Mouse (Mus musculus) liver, postnatal 0 days (tissue): Measurements from ENCODE around the gene Ifna15. TPM values are rescaled to one million over a fixed set of nuclear protein-coding genes. Genes with fewer than 3 reads are reported as not detected.
"Not testable (repeated sequence)": the region's sequence is repeated elsewhere in the genome, so short reads cannot be mapped to it uniquely, and the experiment has no call there.

Source experiments
- ATAC-seq: fragments of 200-750 bp; cut with Nextera tagmentation; 2 replicates; pipeline ENCODE4 v1.8.0; 2017; ENCODE audit warnings: mild to moderate bottlenecking, moderate library complexity
- DNase-seq: peaks from one replicate; pipeline ENCODE4 v3.0.0-alpha.2; 2016
- H3K27ac ChIP-seq: fragments of 300-500 bp; sonication (generic); 2 replicates; pipeline ENCODE4 v1.5.1; 2014; ENCODE audit warnings: antibody characterized with exemption, moderate library complexity, mild to moderate bottlenecking, low read depth
- H3K27me3 ChIP-seq: fragments of 300-500 bp; sonication (generic); 2 replicates; pipeline ENCODE4 v1.6.1; 2014; ENCODE audit warnings: low read length, control low read depth, mixed read lengths; ENCODE audit not compliant: insufficient read depth
- H3K36me3 ChIP-seq: fragments of 300-500 bp; sonication (generic); replicated peaks from 2 replicates; pipeline ENCODE4 v1.6.1; 2014; ENCODE audit warnings: mild to moderate bottlenecking, control low read depth, low read length, moderate library complexity, mixed read lengths; ENCODE audit not compliant: insufficient read depth
- H3K4me1 ChIP-seq: fragments of 300-500 bp; sonication (generic); 2 replicates; pipeline ENCODE4 v1.6.1; 2014; ENCODE audit warnings: antibody characterized with exemption, mild to moderate bottlenecking, control low read depth; ENCODE audit not compliant: insufficient read depth
- H3K4me2 ChIP-seq: fragments of 300-500 bp; sonication (generic); 2 replicates; pipeline ENCODE4 v1.6.1; 2014; ENCODE audit warnings: low read depth, mild to moderate bottlenecking, low read length, moderate library complexity, mixed read lengths
- H3K4me3 ChIP-seq: fragments of 300-500 bp; sonication (generic); 2 replicates; pipeline ENCODE4 v1.5.1; 2014; ENCODE audit warnings: low read depth, low read length
- H3K9ac ChIP-seq: fragments of 300-500 bp; sonication (generic); replicated peaks from 2 replicates; pipeline ENCODE4 v1.6.1; 2014; ENCODE audit warnings: mild to moderate bottlenecking, moderate library complexity
- H3K9me3 ChIP-seq: fragments of 300-500 bp; sonication (generic); 2 replicates; pipeline ENCODE4 v1.6.1; 2016; ENCODE audit warnings: mild to moderate bottlenecking, control low read depth, low read length, mixed read lengths
- CTCF ChIP-seq: sonication (generic); IDR thresholded peaks from 2 replicates; pipeline ENCODE4 v1.5.1; 2016; ENCODE audit warnings: antibody characterized with exemption, low read depth
- EP300 ChIP-seq: IDR thresholded peaks from 2 replicates; pipeline ENCODE4 v1.6.1; 2016; ENCODE audit warnings: antibody characterized with exemption, low read depth, mild to moderate bottlenecking
- WGBS: fragments of 180-500 bp; shearing (Covaris S2); extraction: QIAGEN DNeasy Blood & Tissue Kit; methylation state at CpG from one replicate; pipeline ENCODE4 v1.1.7; 2014; ENCODE audit not compliant: insufficient replicate concordance; 5-methylcytosine and 5-hydroxymethylcytosine counted together
- polyA plus RNA-seq: library from polyadenylated mRNA; unstranded; fragments of >200 nt; fragmentation: Nextera tagmentation; extraction: Ambion mirVana; gene quantifications from 2 replicates; pipeline ENCODE4 v1.2.1, GENCODE M21; 2015

Ifna15 gene
- polyA plus RNA-seq = not detected in 2 replicates

DNA sequence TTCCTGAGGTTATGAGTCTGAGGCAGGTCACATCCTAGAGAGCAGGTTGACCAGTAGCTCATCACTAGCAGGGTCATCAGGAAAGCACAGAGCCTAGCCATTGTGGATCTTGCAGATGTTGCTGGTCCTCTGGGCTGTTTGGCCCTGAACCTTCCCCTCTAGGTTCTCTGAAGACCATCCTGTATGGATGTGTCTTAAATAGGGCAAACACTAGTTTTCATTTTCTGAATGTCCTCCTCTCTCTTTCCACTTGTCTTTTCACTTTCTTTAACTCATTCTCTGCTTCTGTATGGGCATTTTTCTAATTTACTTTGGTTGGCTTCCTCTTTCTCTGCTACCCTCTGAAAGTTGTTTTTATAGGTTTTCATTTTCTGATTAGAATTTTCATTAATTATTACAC, at the start of gene Ifna15:
Gene Ifna15, minus strand, starts transcription at position 101 of the 400 bp plus-strand sequence.
- not testable (repeated sequence) for H3K27ac ChIP-seq, ATAC-seq, H3K9ac ChIP-seq, DNase-seq, H3K4me3 ChIP-seq, H3K9me3 ChIP-seq, H3K4me2 ChIP-seq, H3K36me3 ChIP-seq, H3K27me3 ChIP-seq, H3K4me1 ChIP-seq

DNA sequence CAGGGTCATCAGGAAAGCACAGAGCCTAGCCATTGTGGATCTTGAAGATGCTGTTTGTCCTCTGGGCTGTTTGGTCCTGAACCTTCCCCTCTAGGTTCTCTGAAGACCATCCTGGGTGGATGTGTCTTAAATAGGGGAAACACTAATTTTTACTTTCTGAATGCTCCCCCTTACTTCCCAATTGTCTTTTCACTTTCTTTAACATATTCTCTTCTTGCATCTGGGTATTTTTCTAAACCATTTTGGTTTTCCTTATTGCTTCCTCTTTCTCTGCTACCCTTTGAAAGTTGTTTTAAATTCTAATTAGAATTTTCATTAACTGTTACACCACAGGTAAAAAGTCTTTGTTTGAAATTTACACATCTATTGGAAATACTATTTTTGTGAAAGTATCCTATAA, 45.2 kb upstream of the Ifna15 start, which contains the start of gene Ifna12:
Gene Ifna12, minus strand, starts transcription at position 101 of the 400 bp plus-strand sequence.
- TF ChIP-seq CTCF (no peak), EP300 (no peak)
- Histone ChIP-seq H3K27ac (no peak within 1 kb of the TSS), H3K4me2 (no peak within 1 kb of the TSS), H3K36me3 (no peaks in the 10 kb centered on the region), H3K27me3 (no peaks in the 10 kb centered on the region), H3K9ac (no peak within 1 kb of the TSS), H3K4me3 (no peak within 1 kb of the TSS), H3K9me3 (no peaks in the 10 kb centered on the region), H3K4me1 (no peaks in the 10 kb centered on the region)
- DNase-seq = no peak
- no peak for ATAC-seq

DNA sequence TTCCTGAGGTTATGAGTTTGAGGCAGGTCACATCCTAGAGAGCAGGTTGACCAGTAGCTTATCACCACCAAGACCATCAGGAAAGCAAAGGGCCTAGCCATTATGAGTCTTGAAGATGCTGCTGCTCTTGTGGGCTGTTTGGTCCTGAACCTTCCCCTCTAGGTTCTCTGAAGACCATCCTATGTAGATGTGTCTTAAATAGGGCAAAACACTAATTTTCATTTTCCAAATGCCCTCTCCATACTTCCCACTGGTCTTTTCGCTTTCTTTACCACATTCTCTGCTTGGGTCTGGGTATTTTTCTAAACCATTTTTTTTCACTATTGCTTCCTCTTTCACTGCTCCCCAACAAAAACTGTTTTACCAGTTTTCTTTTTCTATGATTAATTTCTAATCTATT, 34.2 kb upstream of the Ifna15 start, which contains the start of gene Ifna9:
Gene Ifna9, minus strand, starts transcription at position 101 of the 400 bp plus-strand sequence.
- no peaks in the 10 kb centered on the region for H3K36me3 ChIP-seq
- WGBS = 68% methylated on average over 1 of the region's 1 CpGs
- no peak within 1 kb of the TSS for H3K9ac ChIP-seq
- DNase-seq (no peak), ATAC-seq (no peak)
- no peaks in the 10 kb centered on the region for H3K27me3 ChIP-seq
- H3K9me3 ChIP-seq = no peaks in the 10 kb centered on the region
- H3K4me3 ChIP-seq = no peak within 1 kb of the TSS
- no peak within 1 kb of the TSS for H3K4me2 ChIP-seq
- no peak within 1 kb of the TSS for H3K27ac ChIP-seq
- H3K4me1 ChIP-seq = no peaks in the 10 kb centered on the region
- TF ChIP-seq EP300 = no peak
- no peak for TF ChIP-seq CTCF

DNA sequence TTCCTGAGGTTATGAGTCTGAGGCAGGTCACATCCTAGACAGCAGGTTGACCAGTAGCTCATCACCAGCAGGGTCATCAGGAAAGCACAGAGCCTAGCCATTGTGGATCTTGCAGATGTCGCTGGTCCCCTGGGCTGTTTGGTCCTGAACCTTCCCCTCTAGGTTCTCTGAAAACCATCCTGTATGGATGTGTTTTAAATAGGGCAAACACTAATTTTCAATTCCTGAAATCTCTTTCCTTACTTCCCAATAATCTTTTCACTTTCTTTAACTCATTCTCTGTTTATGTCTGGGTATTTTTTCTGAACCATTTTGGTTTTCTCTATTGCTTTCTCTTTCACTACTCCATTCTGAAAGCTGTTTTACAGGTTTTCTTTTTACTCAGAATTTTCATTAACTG, 13.7 kb upstream of the Ifna15 start, which contains the start of gene Ifna14:
Gene Ifna14, minus strand, starts transcription at position 101 of the 400 bp plus-strand sequence.
- Histone ChIP-seq H3K4me2 (no peak within 1 kb of the TSS), H3K36me3 (no peaks in the 10 kb centered on the region), H3K27ac (no peak within 1 kb of the TSS), H3K9me3 (no peaks in the 10 kb centered on the region), H3K4me1 (no peaks in the 10 kb centered on the region), H3K9ac (no peak within 1 kb of the TSS), H3K27me3 (no peaks in the 10 kb centered on the region), H3K4me3 (no peak within 1 kb of the TSS)
- 86% methylated on average over 1 of the region's 1 CpGs for WGBS
- ATAC-seq = no peak
- no peak for DNase-seq
- TF ChIP-seq EP300 (no peak), CTCF (no peak)

DNA sequence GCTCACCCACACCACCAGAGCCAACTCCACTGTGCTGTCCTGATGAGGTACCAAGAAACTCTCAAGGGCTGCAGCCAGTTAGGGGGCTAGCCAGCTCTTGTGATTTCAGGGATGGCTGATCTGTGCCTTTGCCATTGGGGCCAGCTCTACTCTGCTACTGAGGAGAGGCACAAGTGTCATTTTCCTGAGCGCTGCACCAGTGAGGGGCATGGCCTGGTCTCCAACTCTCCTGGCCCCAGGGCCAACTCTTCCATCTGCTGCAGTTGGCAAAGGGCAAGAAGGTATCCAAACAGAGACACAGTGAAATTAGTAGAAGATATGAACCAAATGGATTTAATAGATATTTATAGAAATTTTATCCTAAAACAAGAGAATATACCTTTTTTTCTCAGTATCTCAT, 3.7 kb upstream of the Ifna15 start:
- WGBS = 83% methylated on average over 1 of the region's 1 CpGs
- no peak overlapping the region for H3K4me3 ChIP-seq
- no peak for ATAC-seq

DNA sequence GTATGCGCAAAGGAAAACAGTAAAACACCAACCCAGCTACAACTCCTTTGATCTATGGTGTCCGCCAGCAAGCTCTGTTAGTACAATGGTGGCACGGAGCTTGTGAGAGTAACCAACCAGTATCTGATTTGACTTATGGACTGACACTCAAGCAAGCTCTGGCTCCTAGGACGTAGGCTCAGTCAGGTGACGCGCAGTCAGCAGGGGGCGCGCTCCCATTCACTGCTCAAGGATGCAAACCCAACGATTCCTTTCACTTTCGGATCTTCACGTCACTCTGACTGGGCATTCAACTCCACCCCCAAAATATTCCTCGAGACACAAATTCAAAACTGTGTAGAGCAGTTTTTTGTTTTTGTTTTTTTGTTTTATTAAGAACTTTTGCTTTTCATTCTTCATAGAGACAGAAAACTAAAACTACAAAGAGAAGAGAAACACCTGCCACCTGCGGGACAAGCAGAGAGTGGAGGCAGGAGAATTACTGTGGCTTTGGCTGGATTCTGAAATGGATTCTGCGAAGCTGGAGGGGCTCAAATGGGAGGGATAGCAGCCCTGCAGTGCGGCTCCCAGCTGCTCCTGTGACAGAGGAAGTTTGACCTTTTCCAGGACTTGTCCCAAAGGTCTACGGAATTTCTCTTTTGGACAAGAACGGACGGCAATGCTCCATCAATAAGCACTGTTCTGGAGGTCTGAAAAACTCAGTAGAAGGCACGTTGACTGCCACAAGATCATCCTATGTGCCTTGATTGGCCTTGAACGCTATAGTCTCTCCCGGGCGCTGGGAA, 7.7 kb downstream of the Ifna15 start:
- WGBS = 22% methylated on average over 22 of the region's 22 CpGs
- Histone ChIP-seq H3K27me3 (no peaks in the 10 kb centered on the region), H3K36me3 (no peaks in the 10 kb centered on the region), H3K9me3 (no peaks in the 10 kb centered on the region), H3K27ac (no peak overlapping the region; the same call in 1 of the 2 replicates), H3K4me1 (peaks cover 4% of the 10 kb centered on the region; the same call in 1 of the 2 replicates), H3K4me3 (peak overlapping the region; percentile 55), H3K9ac (peak overlapping the region; percentile 59), H3K4me2 (peak overlapping the region; percentile 88)
- TF ChIP-seq CTCF (peak; percentile 96), EP300 (no peak)
- DNase-seq (peak; percentile 93), ATAC-seq (peak; percentile 98)

More for the DNA sequence above, 3.7 kb upstream of the Ifna15 start:
- Histone ChIP-seq H3K36me3 (no peaks in the 10 kb centered on the region), H3K4me1 (no peaks in the 10 kb centered on the region), H3K9ac (no peak overlapping the region), H3K27ac (no peak overlapping the region), H3K27me3 (no peaks in the 10 kb centered on the region), H3K9me3 (no peaks in the 10 kb centered on the region), H3K4me2 (no peak overlapping the region)
- TF ChIP-seq CTCF (no peak), EP300 (no peak)
- no peak for DNase-seq
